Mouse (Mus musculus) hematopoietic stem cell, adult 5-6 weeks (primary cell): ENCODE data around the gene Gimap7. TPM values are rescaled to one million over a fixed set of nuclear protein-coding genes. Genes with fewer than 3 reads are reported as not detected.
"Not testable (repeated sequence)": the region's sequence is repeated elsewhere in the genome, so short reads cannot be mapped to it uniquely, and the experiment has no call there.

ENCODE experiments used
- ATAC-seq, 2 experiments: fragments of 125-278 bp in 1 of 2; replicated peaks in 1 of 2; 2 replicates each; pipeline ENCODE4 v1.8.0; 2016 to 2017; ENCODE audit warnings: inconsistent platforms in 2 of 2, mild to moderate bottlenecking in 2 of 2, moderate number of reproducible peaks in 2 of 2, low read depth in 1 of 2, moderate TSS enrichment in 1 of 2; ENCODE audit not compliant: low FRiP score in 2 of 2, poor library complexity in 2 of 2, severe bottlenecking in 2 of 2, insufficient read depth in 1 of 2, low TSS enrichment in 1 of 2
- total RNA-seq: library from RNA; stranded (forward); fragments of 172-1452, 232-1000 nt; gene quantifications from 2 replicates; pipeline ENCODE4 v1.2.3, GENCODE M21; 2017

Gimap7 gene
- total RNA-seq = 11.0 and 25.5 TPM in 2 replicates

GRCm38 (mm10) chr6:48718455-48718854, at the start of gene Gimap7, which contains the start of gene Gm28053:
Gimap7 (plus strand) TSS chr6:48718621.
Gm28053 (plus strand) TSS chr6:48718607.
- ATAC-seq = peak; percentile 76 to 83

GRCm38 (mm10) chr6:48669446-48669969, 48.9 kb upstream of the Gimap7 start:
- no peak for ATAC-seq

DNA sequence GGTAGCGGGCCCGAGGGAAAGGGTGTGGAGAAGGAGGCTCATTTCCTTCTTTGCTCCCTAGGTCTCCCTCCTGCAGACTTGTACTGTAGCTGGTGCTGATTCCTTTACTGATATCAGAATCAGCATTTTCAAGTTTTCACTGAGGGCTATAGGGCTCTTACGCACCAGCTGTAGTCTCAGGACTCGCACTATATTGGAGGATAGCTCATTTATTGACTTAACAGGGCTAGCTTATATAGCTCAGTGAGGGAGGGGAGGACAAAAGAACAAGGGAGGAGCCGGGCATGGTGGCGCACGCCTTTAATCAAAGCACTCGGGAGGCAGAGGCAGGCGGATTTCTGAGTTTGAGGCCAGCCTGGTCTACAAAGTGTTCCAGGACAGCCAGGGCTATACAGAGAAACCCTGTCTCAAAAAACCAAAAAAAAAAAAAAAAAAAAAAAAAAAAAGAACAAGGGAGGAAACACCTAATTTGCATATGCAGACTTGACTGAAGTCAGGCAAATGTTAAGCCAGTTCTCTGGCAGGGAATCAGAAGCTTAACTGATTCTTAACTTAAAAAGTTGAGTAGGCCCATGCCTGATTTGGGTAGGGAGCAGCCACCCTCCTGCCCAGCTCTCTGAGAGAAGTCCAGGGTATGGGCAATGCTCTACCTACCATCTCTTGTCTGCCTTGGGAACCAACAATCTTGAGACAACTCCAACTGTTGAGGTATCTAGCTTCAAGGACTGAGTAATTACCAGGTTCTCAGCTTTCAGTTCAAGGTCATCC, 43.9 kb upstream of the Gimap7 start:
- ATAC-seq = no peak

DNA sequence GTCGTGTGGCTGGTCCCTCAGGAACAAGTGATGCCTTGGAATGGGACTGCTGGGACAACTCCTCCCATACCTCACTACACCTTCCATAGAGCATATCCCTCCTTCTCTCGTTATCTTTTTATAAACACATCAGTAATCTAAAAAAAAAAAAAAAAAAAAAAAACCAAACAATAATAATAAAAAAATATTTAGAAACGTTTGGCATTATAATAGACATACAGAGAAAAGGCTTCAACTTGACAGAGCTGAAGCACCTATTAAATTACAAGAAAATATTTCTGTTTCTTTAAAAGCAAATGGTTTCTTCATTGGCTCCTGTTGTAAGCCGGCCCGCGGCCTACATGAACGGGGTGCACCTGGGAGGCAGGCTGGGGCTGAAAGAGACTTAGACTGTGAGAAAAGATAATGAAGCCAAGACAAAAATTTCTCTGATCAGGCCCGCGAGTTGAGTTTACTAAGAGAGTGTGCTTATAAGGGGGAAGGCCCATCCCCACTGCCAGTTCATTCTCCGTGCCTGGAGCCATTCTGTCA, 43.0 kb upstream of the Gimap7 start:
- no peak for ATAC-seq

DNA sequence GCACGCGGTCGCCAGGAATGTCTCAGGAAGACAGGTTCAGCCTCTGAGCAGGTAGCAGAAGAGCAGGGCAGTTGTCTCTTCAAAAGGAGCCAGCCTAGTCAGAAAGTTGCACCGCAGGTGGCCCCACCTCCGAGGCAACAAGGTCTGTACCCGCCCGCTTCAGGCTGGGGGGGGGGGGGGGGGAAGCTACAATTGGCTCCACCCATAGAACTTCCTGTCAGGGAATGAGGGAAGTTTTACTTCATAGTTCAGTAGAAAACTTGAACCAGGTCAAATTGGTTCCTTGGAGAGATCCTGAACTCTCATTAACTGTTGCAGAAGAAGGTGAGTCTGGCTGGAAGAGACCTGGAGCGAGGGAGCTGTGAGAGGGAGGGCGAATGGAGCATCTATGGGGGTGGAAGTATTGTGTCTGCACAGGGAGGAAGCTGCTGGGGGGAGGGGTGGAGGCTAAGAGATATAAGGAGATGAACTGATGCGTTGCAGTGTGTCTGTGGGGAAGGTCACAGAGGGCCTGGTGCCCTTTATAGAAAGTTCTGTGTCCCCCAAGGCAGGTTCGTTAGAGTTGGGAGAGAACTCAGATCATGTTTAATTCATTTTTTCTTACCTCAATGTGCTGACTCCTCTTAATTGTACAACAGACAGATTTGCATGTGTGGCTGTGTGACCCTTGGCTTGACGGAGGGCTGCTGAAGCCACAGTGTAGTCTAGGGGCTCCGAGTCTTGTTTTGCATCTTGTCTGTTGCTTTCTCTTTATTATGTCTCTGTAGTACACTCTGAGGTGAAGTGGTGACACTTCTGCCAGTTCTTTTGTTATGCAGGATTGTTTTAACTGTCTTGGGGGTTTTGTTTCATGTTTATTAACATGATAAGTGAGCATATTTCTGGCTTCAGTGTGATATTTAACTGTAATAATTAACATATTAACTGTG, 42.2 kb upstream of the Gimap7 start, which contains the start of gene Gimap9:
Gimap9 (plus strand) TSS at position 199 of the 929 bp plus-strand sequence.
- ATAC-seq = peak; percentile 53 to 67; a peak in 2 of 4 replicates

DNA sequence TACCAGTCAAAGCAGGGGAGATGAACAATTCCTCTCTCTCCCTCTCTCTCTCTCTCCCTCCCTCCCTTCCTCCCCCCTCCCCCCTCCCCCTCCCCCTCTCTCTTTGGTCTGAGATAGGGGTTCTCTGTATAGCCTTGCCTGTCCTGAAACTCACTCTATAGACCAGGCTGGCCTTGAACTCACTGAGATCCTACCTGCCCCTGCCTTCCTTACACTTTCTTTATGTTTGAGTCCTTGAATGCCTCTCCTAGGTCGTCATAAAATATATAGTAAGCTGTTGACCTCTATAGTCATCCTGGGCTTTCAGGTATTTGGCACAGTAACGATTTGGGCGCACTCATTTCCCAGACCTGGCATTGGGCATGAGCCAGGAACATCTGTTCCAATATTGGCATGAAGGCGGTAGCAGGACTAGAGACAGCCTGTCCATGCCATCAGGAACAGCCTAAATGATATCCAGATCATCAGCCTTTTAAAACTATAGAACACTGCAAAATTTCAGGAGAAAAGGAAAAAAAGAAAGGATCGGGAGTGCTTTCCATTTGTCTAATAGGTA, 41.5 kb upstream of the Gimap7 start:
- no peak for ATAC-seq

DNA sequence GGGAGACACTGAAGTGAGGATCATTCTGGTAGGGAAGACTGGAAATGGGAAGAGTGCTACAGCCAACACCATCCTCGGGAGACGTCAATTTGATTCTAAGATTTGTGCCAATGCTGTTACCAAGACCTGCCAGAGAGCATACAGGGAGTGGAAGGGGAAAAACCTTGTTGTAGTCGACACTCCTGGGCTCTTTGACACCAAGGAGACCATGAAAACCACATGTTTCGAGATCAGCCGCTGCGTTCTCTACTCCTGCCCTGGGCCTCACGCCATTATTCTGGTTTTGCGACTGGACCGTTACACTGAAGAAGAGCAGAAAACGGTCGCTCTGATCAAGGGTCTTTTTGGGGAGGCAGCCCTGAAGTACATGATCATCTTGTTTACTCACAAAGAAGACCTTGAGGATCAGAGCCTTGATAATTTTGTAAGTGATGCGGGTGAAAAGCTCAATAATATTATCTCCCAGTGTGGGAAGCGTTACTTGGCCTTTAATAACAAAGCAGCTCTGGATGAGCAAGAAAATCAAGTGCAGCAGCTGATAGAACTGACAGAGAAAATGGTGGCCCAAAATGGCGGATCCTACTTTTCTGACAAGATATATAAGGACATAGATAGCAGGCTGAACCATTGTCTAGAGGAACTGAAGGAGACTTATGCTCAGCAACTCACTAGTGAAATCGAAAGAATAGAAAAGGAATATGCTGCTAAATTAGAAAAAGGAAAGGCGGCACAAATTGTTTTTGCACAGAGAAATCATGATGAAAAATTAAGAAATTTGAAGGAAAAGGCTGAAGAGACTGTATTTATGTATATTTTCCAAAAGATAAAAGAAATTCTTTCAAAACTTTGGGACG, 40.7 kb upstream of the Gimap7 start:
- no peak for ATAC-seq

DNA sequence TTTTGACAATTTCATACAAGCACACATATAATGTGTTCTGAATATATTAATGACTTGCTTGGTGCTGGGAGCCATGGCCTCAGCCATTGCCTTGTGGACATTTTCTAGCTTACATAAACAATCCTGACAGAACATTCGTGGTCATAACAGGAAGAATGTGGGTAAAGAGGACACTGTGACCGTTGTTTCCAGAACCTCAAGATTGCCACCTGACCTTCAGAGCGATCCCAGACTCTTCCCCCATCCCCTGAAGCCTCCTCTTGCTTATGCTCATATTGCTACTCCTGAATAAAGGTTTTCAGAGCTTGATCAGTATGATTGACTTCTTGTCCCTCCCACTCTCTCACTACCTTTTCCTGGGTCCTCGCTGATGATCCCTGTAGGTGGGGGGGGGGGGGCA, 40.0 kb upstream of the Gimap7 start:
- no peak for ATAC-seq

GRCm38 (mm10) chr6:48679701-48680100, 38.7 kb upstream of the Gimap7 start:
- no peak for ATAC-seq

DNA sequence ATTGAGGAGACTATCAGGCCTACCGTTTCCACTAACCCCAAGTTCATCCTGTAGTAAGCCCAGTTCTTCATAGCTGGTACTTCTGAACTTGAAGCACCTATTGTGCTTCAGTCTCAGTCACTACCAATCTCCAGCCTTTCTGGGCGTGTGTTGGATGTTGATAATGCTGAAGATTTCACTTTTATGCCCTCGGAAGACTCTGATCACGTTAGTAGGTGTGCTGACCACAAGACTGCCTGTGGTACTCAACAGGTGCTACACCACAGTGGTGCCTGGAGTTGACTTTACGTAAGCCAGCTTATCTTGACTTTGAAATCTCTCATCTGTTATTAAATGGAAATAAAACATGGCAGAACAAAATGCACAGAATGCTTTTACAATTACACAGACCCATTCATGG, 38.0 kb upstream of the Gimap7 start:
- ATAC-seq = no peak

- no peak for ATAC-seq
Observed at GRCm38 (mm10) chr6:48681472-48682090, 36.8 kb upstream of the Gimap7 start.

DNA sequence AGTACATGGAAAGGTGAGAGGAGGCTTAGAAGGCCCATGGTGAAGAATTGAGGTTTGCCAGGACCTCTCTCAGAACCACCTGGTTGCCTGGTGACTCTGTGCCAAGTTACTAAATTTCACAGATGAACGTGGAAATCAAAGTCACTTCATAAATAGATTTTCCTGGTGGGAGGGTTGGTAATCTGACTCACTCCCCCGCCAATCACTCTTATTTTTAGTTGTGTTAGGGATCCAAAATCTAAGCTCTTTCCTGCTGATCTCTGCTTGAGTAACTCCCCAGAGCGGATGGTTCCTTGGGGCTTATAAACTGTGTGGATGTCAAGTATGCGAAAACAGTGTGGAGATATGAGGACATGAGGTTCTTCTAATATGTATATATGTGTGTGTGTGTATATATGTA, 36.1 kb upstream of the Gimap7 start:
- ATAC-seq = no peak

DNA sequence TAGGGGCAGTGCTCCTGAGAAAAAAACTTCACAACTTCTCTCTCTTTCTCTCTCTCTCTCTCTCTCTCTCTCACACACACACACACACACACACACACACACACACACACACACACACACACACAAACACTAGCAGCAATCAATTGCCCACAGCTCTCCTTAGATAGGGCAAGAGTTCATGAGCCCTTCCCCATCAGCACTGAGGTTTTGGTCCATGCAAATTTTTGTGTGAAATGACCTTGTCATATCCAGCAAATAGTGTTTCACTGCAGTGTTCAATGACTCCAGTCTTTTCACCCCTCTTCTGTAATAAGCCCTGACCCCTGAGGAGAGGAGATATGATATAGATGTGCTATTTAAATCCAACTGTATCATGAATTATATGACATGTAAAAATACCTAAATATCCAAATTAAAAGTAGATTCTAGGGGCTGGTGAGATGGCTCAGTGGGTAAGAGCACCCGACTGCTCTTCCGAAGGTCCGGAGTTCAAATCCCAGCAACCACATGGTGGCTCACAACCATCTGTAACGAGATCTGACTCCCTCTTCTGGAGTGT, 35.1 kb upstream of the Gimap7 start:
- not testable (repeated sequence) for ATAC-seq

DNA sequence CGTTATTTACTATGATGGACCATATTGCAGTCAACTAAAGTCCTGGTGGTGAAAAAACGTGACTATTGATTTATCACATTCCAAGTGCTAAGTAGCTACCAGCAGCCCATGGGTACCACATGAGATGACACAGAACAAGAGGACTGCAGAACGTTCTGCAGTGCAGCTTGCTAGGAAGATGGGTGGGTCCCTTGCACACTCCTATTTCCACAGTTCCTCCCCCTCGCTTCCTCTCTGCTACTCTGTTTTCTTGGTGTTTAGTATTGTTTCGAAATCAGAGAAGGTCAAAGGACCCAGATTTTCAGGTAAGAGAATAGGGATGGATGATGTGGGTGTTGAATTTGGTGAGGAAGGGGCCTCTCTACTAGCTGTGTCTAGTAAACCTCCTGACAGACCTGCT, 34.1 kb upstream of the Gimap7 start, which contains the start of gene Gimap4:
Gimap4 (plus strand) TSS at position 231 of the 400 bp plus-strand sequence.
- ATAC-seq = no peak

DNA sequence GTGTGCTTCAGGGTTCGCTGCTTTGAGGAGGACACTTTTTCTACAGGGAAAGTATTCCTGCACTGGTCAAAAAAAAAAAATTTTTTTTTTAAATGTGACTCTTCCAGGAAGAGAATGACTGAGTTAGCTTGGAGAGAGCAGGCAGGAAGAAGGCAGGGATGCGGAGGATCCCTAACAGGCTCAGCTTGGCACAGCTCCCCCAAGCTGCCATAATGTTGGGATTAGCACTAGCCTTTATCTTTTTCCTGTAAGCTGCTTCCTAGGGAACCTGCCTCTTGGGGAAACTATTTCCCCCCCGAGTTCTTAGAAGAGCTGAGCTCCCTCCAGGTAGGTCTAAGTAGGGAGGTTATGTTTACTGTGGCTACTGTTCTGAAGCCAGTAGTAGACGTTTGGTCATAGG, 33.6 kb upstream of the Gimap7 start:
- no peak for ATAC-seq

DNA sequence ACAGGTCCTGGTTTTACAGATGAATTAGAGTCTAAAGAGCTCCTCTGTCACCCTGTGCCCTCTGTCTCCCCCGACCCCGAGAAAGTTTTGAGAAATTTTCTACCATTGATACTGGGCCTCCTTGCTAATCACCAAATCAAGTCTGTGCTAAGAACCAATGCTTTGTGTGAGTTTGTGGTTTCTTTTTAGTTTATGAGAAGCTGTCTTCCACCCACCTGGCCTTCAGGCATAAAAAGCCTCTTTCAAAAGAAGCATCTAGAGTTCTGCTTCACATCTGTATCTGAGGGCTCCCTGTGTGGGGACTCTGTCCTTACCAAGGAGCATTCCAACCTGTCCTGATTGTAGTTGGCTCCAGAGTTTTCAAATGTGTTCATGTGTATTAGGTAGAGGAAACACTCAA, 33.2 kb upstream of the Gimap7 start:
- ATAC-seq = no peak
